Mouse (Mus musculus) kidney, embryonic 14.5 days (tissue): Measurements from ENCODE around the gene Ube2ql1. TPM values are rescaled to one million over a fixed set of nuclear protein-coding genes. Genes with fewer than 3 reads are reported as not detected.

Experiments used
- ATAC-seq: fragments of 200-750 bp; cut with Nextera tagmentation; 2 replicates; pipeline ENCODE4 v1.8.0; 2017; ENCODE audit warnings: moderate number of reproducible peaks, mild to moderate bottlenecking, moderate TSS enrichment, moderate library complexity; ENCODE audit not compliant: low FRiP score, low TSS enrichment
- H3K27ac ChIP-seq: fragments of 300-500 bp; sonication (generic); 2 replicates; pipeline ENCODE4 v1.5.1; 2014; ENCODE audit warnings: low read depth, mild to moderate bottlenecking, low read length, moderate library complexity, mixed read lengths
- H3K27me3 ChIP-seq: fragments of 300-500 bp; sonication (generic); 2 replicates; pipeline ENCODE4 v1.6.1; 2014; ENCODE audit warnings: mild to moderate bottlenecking, low read length; ENCODE audit not compliant: control insufficient read depth, insufficient read depth
- H3K36me3 ChIP-seq: fragments of 300-500 bp; sonication (generic); 2 replicates; pipeline ENCODE4 v1.6.1; 2014; ENCODE audit warnings: low read length, mixed read lengths; ENCODE audit not compliant: control insufficient read depth, insufficient read depth
- H3K4me1 ChIP-seq: fragments of 300-500 bp; sonication (generic); 2 replicates; pipeline ENCODE4 v1.6.1; 2014; ENCODE audit warnings: low read length, mixed read lengths; ENCODE audit not compliant: control insufficient read depth, insufficient read depth
- H3K4me2 ChIP-seq: fragments of 300-500 bp; sonication (generic); replicated peaks from 2 replicates; pipeline ENCODE4 v1.6.1; 2014; ENCODE audit warnings: low read depth, mild to moderate bottlenecking, low read length
- H3K4me3 ChIP-seq: fragments of 300-500 bp; sonication (generic); 2 replicates; pipeline ENCODE4 v1.5.1; 2014; ENCODE audit warnings: mild to moderate bottlenecking, low read length
- H3K9ac ChIP-seq: fragments of 300-500 bp; sonication (generic); 2 replicates; pipeline ENCODE4 v1.6.1; 2014; ENCODE audit warnings: low read depth, mild to moderate bottlenecking, low read length, moderate library complexity
- H3K9me3 ChIP-seq: fragments of 300-500 bp; sonication (generic); 2 replicates; pipeline ENCODE4 v1.6.1; 2016; ENCODE audit warnings: low read length; ENCODE audit not compliant: control insufficient read depth
- WGBS: fragments of 180-500 bp; shearing (Covaris S2); extraction: QIAGEN DNeasy Blood & Tissue Kit; methylation state at CpG from one replicate; pipeline ENCODE4 v1.1.7; 2014; 5-methylcytosine and 5-hydroxymethylcytosine counted together
- polyA plus RNA-seq: library from polyadenylated mRNA; unstranded; fragments of >200 nt; fragmentation: Nextera tagmentation; extraction: Ambion mirVana; gene quantifications from 2 replicates; pipeline ENCODE4 v1.2.1, GENCODE M21; 2014

The Ube2ql1 gene
- polyA plus RNA-seq, 1 experiment from 2014 or later = 0.73 TPM

DNA sequence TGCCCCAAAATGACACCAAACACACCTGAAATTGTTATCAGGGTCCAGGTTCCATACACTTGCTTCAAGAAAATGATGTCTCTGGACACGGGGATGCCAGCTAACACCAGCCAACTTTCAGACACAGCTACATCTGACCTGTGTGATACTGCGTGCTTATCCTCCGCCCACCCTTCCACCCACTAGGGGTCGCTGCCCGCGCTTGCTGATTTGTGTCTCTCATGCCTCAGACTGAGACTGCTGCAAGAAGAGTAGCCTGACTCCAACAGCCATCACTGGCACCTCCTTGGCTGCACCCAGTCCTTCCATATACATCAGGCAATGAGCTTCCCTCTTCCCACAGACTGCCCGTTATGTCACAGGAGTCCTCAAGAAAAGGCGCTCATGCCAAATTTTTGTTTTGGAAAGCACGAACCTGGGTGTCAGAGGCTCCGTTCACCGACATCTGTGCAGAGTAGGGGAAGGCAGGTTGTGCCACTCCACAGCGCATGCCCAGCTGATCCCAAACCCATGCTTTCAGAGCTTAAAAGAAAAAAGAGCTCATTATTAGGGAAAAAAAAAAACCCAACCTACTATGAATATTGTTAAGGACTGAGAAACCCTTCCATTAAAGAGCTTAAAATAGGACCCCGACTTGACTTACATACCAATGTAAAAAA is 43.2 kb downstream of the Ube2ql1 start:
- Histone ChIP-seq H3K4me1 (no peaks in the 10 kb centered on the region), H3K9ac (no peak overlapping the region), H3K9me3 (no peaks in the 10 kb centered on the region), H3K4me2 (no peak overlapping the region), H3K27ac (no peak overlapping the region), H3K4me3 (no peak overlapping the region), H3K36me3 (no peaks in the 10 kb centered on the region), H3K27me3 (no peaks in the 10 kb centered on the region)
- WGBS = 40% methylated on average over 13 of the region's 13 CpGs
- no peak for ATAC-seq

DNA sequence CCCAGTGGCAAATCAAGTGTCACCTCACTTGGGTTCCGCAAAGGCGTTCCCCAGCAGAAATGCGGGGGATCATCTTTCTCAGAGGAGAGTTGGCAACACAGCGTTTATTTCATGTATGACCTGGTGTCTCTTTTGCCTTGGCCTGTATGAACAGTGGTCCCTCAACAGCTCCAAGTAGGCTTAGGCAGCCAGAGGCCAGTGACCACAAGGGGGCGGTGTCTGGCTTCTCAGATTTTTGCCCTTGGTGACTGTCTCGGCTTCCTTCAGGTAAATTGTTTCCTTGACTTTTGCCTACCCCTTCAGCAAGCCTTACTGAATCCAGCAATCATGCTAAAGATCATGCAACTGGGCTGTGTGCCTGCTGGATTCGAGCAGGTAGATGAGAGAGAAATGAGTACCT is 48.6 kb downstream of the Ube2ql1 start:
- ATAC-seq = no peak
- Histone ChIP-seq H3K27me3 (no peaks in the 10 kb centered on the region), H3K9me3 (no peaks in the 10 kb centered on the region), H3K9ac (no peak overlapping the region), H3K27ac (no peak overlapping the region), H3K4me2 (no peak overlapping the region), H3K4me3 (no peak overlapping the region), H3K36me3 (no peaks in the 10 kb centered on the region), H3K4me1 (no peaks in the 10 kb centered on the region)
- WGBS = 35% methylated on average over 7 of the region's 7 CpGs

DNA sequence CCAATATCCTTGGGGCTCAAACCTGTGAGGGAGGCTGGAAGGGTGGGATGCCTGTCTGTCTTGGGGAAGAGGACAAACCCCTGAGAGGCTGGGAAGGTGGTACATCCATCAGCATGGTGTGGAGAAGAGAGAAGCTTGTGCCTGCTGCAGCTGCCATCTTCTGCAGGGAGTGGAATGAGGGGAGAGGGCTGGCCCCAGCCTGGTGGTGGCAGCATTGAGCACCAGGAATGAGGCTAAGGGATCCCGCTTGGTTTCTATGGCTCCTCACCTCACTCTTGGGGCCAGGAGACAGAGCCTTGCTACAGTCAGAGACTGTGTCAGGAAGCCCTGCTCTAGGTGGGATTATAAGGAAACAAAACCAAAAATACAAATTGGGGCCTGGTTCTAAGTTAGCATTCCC is 52.7 kb downstream of the Ube2ql1 start:
- H3K27me3 ChIP-seq = no peaks in the 10 kb centered on the region
- 38% methylated on average over 1 of the region's 1 CpGs for WGBS

DNA sequence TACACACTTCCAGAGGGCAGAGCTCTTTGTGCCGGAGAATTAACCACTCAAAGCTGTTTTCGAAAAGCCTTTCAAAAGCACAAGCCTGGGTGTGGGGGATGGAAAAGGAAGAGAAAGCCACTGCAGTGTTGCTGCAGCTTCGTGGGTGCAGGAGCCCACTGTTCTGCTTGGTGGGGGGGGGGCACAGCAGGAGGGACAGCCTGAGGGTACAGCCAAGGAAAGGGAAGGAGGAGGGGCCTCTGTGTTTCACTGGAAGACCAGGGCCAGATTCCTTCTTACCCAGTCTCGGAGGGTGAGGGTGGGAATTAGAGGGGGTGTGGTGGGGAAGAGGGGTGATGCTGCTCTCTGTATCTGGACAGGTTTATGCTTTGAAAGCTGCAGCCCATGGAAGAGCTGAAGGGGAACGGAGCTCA is 54.3 kb downstream of the Ube2ql1 start:
- Histone ChIP-seq H3K4me1 (no peaks in the 10 kb centered on the region), H3K9me3 (no peaks in the 10 kb centered on the region), H3K36me3 (no peaks in the 10 kb centered on the region), H3K4me3 (no peak overlapping the region), H3K27ac (no peak overlapping the region), H3K27me3 (no peaks in the 10 kb centered on the region), H3K4me2 (no peak overlapping the region), H3K9ac (no peak overlapping the region)
- WGBS = 37% methylated on average over 5 of the region's 5 CpGs
- no peak for ATAC-seq

More for the DNA sequence above, 52.7 kb downstream of the Ube2ql1 start:
- no peak for ATAC-seq
- Histone ChIP-seq H3K27ac (no peak overlapping the region), H3K9ac (no peak overlapping the region), H3K36me3 (no peaks in the 10 kb centered on the region), H3K4me1 (no peaks in the 10 kb centered on the region), H3K4me3 (no peak overlapping the region), H3K9me3 (no peaks in the 10 kb centered on the region), H3K4me2 (no peak overlapping the region)

DNA sequence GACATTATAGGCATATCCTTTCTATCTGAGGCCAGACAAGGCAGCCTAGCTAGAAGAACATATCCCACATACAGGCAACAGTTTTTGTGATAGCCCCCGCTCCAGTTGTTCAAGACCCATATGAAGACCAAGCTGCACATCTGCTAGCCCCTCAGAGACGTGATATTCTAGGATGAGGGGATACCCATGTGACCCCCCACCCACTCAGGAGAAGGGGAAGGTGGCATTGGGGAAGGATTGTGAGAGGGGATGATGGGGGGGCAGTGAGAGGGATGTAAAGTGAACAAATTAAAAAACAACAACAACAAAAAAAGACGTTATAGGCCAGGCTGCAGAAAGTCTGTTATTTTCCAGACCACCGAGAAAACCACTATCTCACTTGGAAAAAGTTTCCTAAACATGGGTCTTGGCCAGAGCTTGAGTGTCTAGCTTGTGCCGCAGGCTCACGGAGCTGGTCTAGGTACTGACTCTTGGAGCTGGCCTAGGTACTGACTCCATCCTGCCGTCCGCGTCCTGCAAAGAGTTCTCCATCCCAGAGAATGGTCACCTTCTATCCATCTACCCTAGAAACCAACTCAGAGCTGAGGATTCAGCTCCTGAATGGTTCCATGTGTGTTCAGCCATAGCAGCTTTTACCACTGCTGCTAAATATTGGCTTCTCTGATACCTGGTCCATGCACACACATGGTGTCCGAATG is 65.6 kb downstream of the Ube2ql1 start:
- Histone ChIP-seq H3K27ac (no peak overlapping the region), H3K4me3 (no peak overlapping the region), H3K9ac (no peak overlapping the region; the same call in 1 of the 2 replicates), H3K27me3 (no peaks in the 10 kb centered on the region), H3K9me3 (no peaks in the 10 kb centered on the region), H3K36me3 (no peaks in the 10 kb centered on the region), H3K4me1 (no peaks in the 10 kb centered on the region), H3K4me2 (no peak overlapping the region)
- WGBS = 55% methylated on average over 10 of the region's 10 CpGs
- ATAC-seq = no peak

DNA sequence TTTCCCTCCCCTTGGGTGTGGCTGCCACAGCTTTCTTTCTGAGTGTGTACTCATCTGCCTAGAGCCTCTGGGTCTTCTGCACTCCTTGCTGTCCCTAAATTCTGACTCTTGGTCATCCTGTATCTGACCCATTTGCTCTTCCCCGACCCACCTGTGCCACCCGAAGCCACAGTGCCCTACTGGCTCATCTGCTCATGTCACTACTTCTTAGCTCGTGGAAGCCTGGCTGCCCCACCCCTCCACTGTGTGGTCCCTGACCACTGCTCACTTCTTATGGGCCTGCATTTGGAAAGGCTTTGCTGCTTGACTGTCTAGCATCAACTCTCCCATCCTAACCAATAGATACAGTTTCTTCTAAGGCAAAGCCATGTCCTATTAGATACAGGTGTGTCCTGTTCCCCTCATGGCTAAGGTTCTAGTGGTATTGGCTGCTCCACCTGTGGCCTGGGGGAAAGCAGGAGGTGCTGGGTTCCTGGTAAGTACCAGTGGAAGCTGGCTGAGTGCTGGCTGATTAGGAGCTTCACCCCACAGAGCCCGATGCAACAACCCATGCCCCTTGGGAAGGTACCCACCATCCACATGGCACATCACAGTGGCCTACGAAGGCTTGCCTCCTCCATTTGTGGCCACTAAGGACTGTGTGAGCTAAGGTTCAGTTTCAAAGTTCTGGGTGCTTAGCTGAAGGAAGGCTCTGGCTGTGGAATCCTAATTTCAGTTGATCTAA is 66.3 kb downstream of the Ube2ql1 start:
- 86% methylated on average over 5 of the region's 5 CpGs for WGBS
- no peaks in the 10 kb centered on the region for H3K9me3 ChIP-seq
- H3K27ac ChIP-seq = no peak overlapping the region
- no peak overlapping the region for H3K9ac ChIP-seq
- H3K4me3 ChIP-seq = no peak overlapping the region
- no peaks in the 10 kb centered on the region for H3K27me3 ChIP-seq
- no peak overlapping the region for H3K4me2 ChIP-seq
- ATAC-seq = no peak
- no peaks in the 10 kb centered on the region for H3K4me1 ChIP-seq
- H3K36me3 ChIP-seq = no peaks in the 10 kb centered on the region

DNA sequence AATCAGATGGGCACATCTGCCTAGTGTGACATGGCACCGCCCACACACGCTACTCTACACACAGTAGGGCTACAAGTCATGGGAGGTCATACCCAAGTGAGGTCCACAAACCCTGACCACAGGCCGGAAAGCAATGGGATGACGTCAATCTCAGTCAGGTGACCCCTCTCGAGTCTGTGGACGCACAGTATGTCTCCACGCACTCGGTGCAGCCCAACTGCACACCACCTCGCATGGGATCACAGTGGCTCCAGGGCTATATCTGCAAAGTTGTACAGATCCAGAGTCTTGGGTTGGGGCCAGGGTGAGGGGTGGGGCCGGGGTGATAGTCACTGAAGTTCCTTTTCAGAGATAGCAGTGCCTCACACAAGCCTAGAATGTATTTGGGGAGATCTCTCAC is 67.1 kb downstream of the Ube2ql1 start:
- Histone ChIP-seq H3K27ac (no peak overlapping the region), H3K4me1 (no peaks in the 10 kb centered on the region), H3K27me3 (no peaks in the 10 kb centered on the region), H3K9me3 (no peaks in the 10 kb centered on the region), H3K9ac (no peak overlapping the region), H3K4me3 (no peak overlapping the region), H3K36me3 (no peaks in the 10 kb centered on the region), H3K4me2 (no peak overlapping the region)
- 94% methylated on average over 10 of the region's 10 CpGs for WGBS
- no peak for ATAC-seq

DNA sequence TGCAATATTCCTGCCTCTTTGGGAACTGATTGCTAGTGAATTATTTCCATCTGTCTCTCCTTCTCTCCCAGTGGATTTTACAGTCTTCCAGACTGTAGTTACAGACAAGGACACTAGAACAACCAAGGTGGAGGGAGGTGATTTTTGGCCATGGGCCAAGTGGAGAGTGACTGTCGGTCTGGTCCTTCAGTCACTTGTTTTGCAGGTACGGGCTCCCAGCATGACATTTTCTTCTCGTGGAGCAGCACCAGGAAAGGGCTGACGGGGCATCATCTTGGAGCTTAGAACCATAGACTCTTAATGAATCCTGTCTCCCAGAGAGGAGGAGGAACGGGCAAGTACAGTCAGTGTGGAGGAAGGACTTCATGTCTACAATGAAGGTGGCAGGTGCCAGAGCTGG is 67.6 kb downstream of the Ube2ql1 start:
- no peak for ATAC-seq
- WGBS = 76% methylated on average over 5 of the region's 5 CpGs
- no peaks in the 10 kb centered on the region for H3K9me3 ChIP-seq
- H3K4me3 ChIP-seq = no peak overlapping the region
- H3K9ac ChIP-seq = no peak overlapping the region
- H3K36me3 ChIP-seq = no peaks in the 10 kb centered on the region
- H3K4me1 ChIP-seq = no peaks in the 10 kb centered on the region
- no peaks in the 10 kb centered on the region for H3K27me3 ChIP-seq
- no peak overlapping the region for H3K27ac ChIP-seq
- no peak overlapping the region for H3K4me2 ChIP-seq

DNA sequence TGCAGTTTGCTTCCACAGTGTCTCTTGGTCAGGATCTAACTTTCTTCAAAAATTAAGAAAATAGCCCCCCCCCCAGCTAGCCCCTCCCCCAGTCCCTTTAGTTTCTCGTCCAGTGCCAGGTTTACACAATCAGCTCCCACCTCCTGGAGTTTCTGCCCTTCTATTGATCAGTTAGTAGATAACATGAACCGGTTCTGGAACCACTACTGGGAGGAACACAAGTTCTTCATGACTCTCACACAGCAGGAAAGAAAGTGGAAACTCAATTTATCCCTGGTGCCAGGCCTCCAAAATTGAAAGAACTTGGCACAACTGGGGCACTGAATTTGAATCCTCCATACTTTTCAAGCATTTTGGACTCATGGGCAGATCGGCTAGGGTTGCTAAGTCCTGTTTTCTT is 85.2 kb downstream of the Ube2ql1 start:
- H3K27me3 ChIP-seq = no peaks in the 10 kb centered on the region
- no peak overlapping the region for H3K4me3 ChIP-seq
- no peaks in the 10 kb centered on the region for H3K36me3 ChIP-seq
- H3K4me1 ChIP-seq = no peaks in the 10 kb centered on the region
- H3K4me2 ChIP-seq = no peak overlapping the region
- 74% methylated on average over 3 of the region's 3 CpGs for WGBS
- no peak for ATAC-seq
- H3K9ac ChIP-seq = no peak overlapping the region
- H3K27ac ChIP-seq = no peak overlapping the region
- no peaks in the 10 kb centered on the region for H3K9me3 ChIP-seq
